Mouse (Mus musculus) stomach, postnatal 0 days (tissue): ENCODE measurements around the gene Gm28845.

Source experiments
- CTCF ChIP-seq: IDR thresholded peaks from 2 replicates; pipeline ENCODE4 v1.5.1; 2016; ENCODE audit warnings: antibody characterized with exemption, low read depth, mild to moderate bottlenecking, moderate library complexity
- EP300 ChIP-seq: optimal IDR thresholded peaks from 2 replicates; pipeline ENCODE3; 2016; ENCODE audit warnings: antibody characterized with exemption

GRCm38 (mm10) chr1:65167496-65167895 lies 48.1 kb upstream of the Gm28845 start:
- TF ChIP-seq CTCF (no peak), EP300 (no peak)
